Mouse (Mus musculus) heart, embryonic 12.5 days (tissue): ENCODE measurements around the gene Psmd10. TPM values are rescaled to one million over a fixed set of nuclear protein-coding genes. Genes with fewer than 3 reads are reported as not detected.

ENCODE experiments used
- ATAC-seq: fragments of 200-750 bp; cut with Nextera tagmentation; 2 replicates; pipeline ENCODE4 v1.8.0; 2017; ENCODE audit warnings: moderate TSS enrichment, moderate library complexity; ENCODE audit not compliant: insufficient number of reproducible peaks, low FRiP score
- H3K27ac ChIP-seq: fragments of 300-500 bp; sonication (generic); 2 replicates; pipeline ENCODE4 v1.5.1; 2016; ENCODE audit warnings: mild to moderate bottlenecking, moderate library complexity; ENCODE audit not compliant: poor library complexity, severe bottlenecking
- H3K27me3 ChIP-seq: fragments of 300-500 bp; sonication (generic); replicated peaks from 2 replicates; pipeline ENCODE4 v1.6.1; 2016; ENCODE audit warnings: mild to moderate bottlenecking, moderate library complexity
- H3K36me3 ChIP-seq: fragments of 300-500 bp; sonication (generic); 2 replicates; pipeline ENCODE4 v1.6.1; 2016; ENCODE audit warnings: mild to moderate bottlenecking, moderate library complexity
- H3K4me1 ChIP-seq: fragments of 300-500 bp; sonication (generic); replicated peaks from 2 replicates; pipeline ENCODE4 v1.6.1; 2016; ENCODE audit warnings: mild to moderate bottlenecking
- H3K4me2 ChIP-seq: fragments of 300-500 bp; sonication (generic); 2 replicates; pipeline ENCODE4 v1.6.1; 2016; ENCODE audit warnings: mild to moderate bottlenecking, moderate library complexity
- H3K4me3 ChIP-seq: fragments of 300-500 bp; sonication (generic); 2 replicates; pipeline ENCODE4 v1.5.1; 2016; ENCODE audit warnings: mild to moderate bottlenecking
- H3K9ac ChIP-seq: fragments of 300-500 bp; sonication (generic); 2 replicates; pipeline ENCODE4 v1.6.1; 2016; ENCODE audit warnings: mild to moderate bottlenecking, moderate library complexity
- H3K9me3 ChIP-seq: fragments of 300-500 bp; sonication (generic); replicated peaks from 2 replicates; pipeline ENCODE4 v1.6.1; 2016; ENCODE audit warnings: mild to moderate bottlenecking, moderate library complexity
- WGBS: fragments of 180-500 bp; shearing (Covaris S2); methylation state at CpG from one replicate; pipeline ENCODE4 v1.1.7; 2016; 5-methylcytosine and 5-hydroxymethylcytosine counted together
- polyA plus RNA-seq: library from polyadenylated mRNA; unstranded; fragments of >200 nt; fragmentation: Nextera tagmentation; extraction: Ambion mirVana; gene quantifications from 2 replicates; pipeline ENCODE4 v1.2.1, GENCODE M21; 2016

The Psmd10 gene
- polyA plus RNA-seq, 1 experiment from 2014 or later: 34.6 TPM

- H3K27ac ChIP-seq: no peak overlapping the region
Observed at GRCm38 (mm10) chrX:140956959-140957358, 431 bp upstream of the Psmd10 start.

GRCm38 (mm10) chrX:140953618-140954017 is 2.9 kb downstream of the Psmd10 start:
- Histone ChIP-seq H3K4me3 (no peak overlapping the region), H3K36me3 (peaks cover 11% of the 10 kb centered on the region; the same call in 1 of the 2 replicates), H3K9me3 (no peaks in the 10 kb centered on the region), H3K9ac (no peak overlapping the region), H3K27ac (no peak overlapping the region), H3K4me2 (no peak overlapping the region), H3K4me1 (no peaks in the 10 kb centered on the region), H3K27me3 (no peaks in the 10 kb centered on the region)
- 81% methylated on average over 4 of the region's 4 CpGs for WGBS
- ATAC-seq: no peak

More at GRCm38 (mm10) chrX:140956959-140957358, 431 bp upstream of the Psmd10 start:
- Histone ChIP-seq H3K27me3 (no peaks in the 10 kb centered on the region), H3K4me2 (peak overlapping the region; percentile 68), H3K4me1 (no peaks in the 10 kb centered on the region), H3K9me3 (no peaks in the 10 kb centered on the region), H3K4me3 (peak overlapping the region; percentile 63), H3K9ac (peak overlapping the region; percentile 46), H3K36me3 (peaks cover 4% of the 10 kb centered on the region; the same call in 1 of the 2 replicates)
- WGBS: 13% methylated on average over 5 of the region's 5 CpGs
- peak; percentile 73 for ATAC-seq

GRCm38 (mm10) chrX:140936271-140936670 is 20.3 kb downstream of the Psmd10 start:
- 43% methylated on average over 5 of the region's 5 CpGs for WGBS
- Histone ChIP-seq H3K27ac (no peak overlapping the region), H3K4me1 (peaks cover 4% of the 10 kb centered on the region; the same call in 1 of the 2 replicates), H3K9me3 (no peaks in the 10 kb centered on the region), H3K4me2 (no peak overlapping the region), H3K4me3 (no peak overlapping the region), H3K36me3 (no peaks in the 10 kb centered on the region), H3K9ac (no peak overlapping the region), H3K27me3 (peaks cover 6% of the 10 kb centered on the region; the same call in 1 of the 2 replicates)
- no peak for ATAC-seq

- no peak for ATAC-seq
- WGBS: 52% methylated on average over 3 of the region's 3 CpGs
- Histone ChIP-seq H3K36me3 (no peaks in the 10 kb centered on the region), H3K4me2 (no peak overlapping the region), H3K27me3 (peaks cover 9% of the 10 kb centered on the region; the same call in 1 of the 2 replicates), H3K4me3 (no peak overlapping the region), H3K9ac (no peak overlapping the region), H3K9me3 (no peaks in the 10 kb centered on the region), H3K27ac (no peak overlapping the region), H3K4me1 (peaks cover 4% of the 10 kb centered on the region; the same call in 1 of the 2 replicates)
Observed at GRCm38 (mm10) chrX:140933263-140933662, 23.3 kb downstream of the Psmd10 start.

GRCm38 (mm10) chrX:140932066-140932465 is 24.5 kb downstream of the Psmd10 start:
- Histone ChIP-seq H3K4me1 (peaks cover 4% of the 10 kb centered on the region; the same call in 1 of the 2 replicates), H3K9ac (no peak overlapping the region), H3K27me3 (peaks cover 9% of the 10 kb centered on the region; the same call in 1 of the 2 replicates), H3K4me3 (no peak overlapping the region), H3K4me2 (no peak overlapping the region), H3K9me3 (no peaks in the 10 kb centered on the region), H3K36me3 (no peaks in the 10 kb centered on the region), H3K27ac (no peak overlapping the region)
- 65% methylated on average over 3 of the region's 3 CpGs for WGBS
- ATAC-seq: no peak

GRCm38 (mm10) chrX:140921321-140921720 is 35.2 kb downstream of the Psmd10 start:
- H3K27ac ChIP-seq: no peak overlapping the region
- no peaks in the 10 kb centered on the region for H3K4me1 ChIP-seq
- peaks cover 25% of the 10 kb centered on the region for H3K27me3 ChIP-seq
- no peaks in the 10 kb centered on the region for H3K9me3 ChIP-seq
- no peak for ATAC-seq
- H3K4me3 ChIP-seq: no peak overlapping the region
- 79% methylated on average over 6 of the region's 6 CpGs for WGBS
- no peak overlapping the region for H3K9ac ChIP-seq
- no peaks in the 10 kb centered on the region for H3K36me3 ChIP-seq
- H3K4me2 ChIP-seq: no peak overlapping the region

GRCm38 (mm10) chrX:140907360-140907759 is 49.2 kb downstream of the Psmd10 start, which contains the start of gene Vsig1:
Gene Vsig1 (plus strand): TSS chrX:140907608.
- ATAC-seq: no peak
- H3K27ac ChIP-seq: no peak within 1 kb of the TSS
- no peaks in the 10 kb centered on the region for H3K36me3 ChIP-seq
- peaks cover 3% of the 10 kb centered on the region; the same call in 1 of the 2 replicates for H3K27me3 ChIP-seq
- no peak within 1 kb of the TSS for H3K9ac ChIP-seq
- no peak within 1 kb of the TSS for H3K4me3 ChIP-seq
- no peaks in the 10 kb centered on the region for H3K9me3 ChIP-seq
- H3K4me1 ChIP-seq: no peaks in the 10 kb centered on the region
- H3K4me2 ChIP-seq: no peak within 1 kb of the TSS
- 69% methylated on average over 7 of the region's 7 CpGs for WGBS

GRCm38 (mm10) chrX:140903487-140903886 is 53.0 kb downstream of the Psmd10 start:
- Histone ChIP-seq H3K9ac (no peak overlapping the region), H3K36me3 (no peaks in the 10 kb centered on the region), H3K9me3 (no peaks in the 10 kb centered on the region), H3K27me3 (peaks cover 3% of the 10 kb centered on the region; the same call in 1 of the 2 replicates), H3K27ac (no peak overlapping the region), H3K4me3 (no peak overlapping the region), H3K4me1 (no peaks in the 10 kb centered on the region), H3K4me2 (no peak overlapping the region)
- WGBS: 71% methylated on average over 3 of the region's 3 CpGs
- ATAC-seq: no peak

Other genes with a start within 250 kb of the Psmd10 start
- gene Tex13b, start 143.3 kb downstream of the Psmd10 start, polyA plus RNA-seq: not detected in 2 replicates
- gene Vsig1, start 49.1 kb downstream of the Psmd10 start, polyA plus RNA-seq: not detected in 2 replicates
- gene Atg4a, start 179 bp upstream of the Psmd10 start, polyA plus RNA-seq: 13.4 and 14.3 TPM in 2 replicates